ENCODE assay signal across 9 mouse cellular contexts in the genomic region with DNA sequence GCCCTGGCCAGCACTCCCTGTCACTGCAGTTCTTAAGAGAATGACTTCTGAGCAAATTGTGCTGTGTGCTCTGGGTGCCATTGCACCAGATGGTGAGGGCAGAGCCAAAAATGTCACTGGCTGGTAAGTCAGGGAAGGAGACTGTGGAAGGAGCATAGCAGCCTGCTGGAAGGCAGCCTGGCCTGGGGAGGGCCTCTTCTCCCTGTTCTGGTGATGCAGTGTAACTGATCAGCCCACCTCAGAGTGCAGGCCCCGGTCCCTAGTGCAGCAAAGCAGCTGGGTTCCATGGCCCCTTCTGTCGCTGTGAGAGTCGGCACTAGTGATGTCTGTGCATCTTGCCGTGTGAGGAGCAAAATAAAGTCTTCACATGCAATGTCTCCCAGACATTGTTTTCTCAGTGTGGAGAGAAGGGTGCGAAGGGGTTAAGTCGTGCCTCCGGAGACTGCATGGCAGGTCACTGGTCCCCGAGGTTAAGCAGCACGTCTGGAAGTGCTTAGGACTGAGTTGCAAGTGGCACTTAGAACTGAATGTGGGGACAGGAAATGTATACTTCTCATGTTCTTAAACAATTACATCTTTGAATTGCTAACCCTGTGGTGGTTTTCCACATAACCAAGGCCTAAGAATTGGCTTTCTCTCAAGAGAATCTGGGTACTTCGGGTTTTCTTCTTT.
DNase-seq lines count a peak whose midpoint lies in the region; ATAC-seq and TF ChIP-seq lines count a peak whose summit lies in the region.
"Had no signal": no experiment of that assay in that cellular context is flagged by ENCODE, and none has a peak within 500 bp of the region (broad histone marks: within the 10 kb centered on the region; RNA-seq: fewer than 3 reads in every experiment).

No protein-coding gene starts in this region.

- peak overlapping the region; percentile 55 for H3K27ac ChIP-seq in lung, embryonic 15.5 days
- 0 out of 2 replicates have a peak overlapping the region, but pooled peaks have one; percentile 13 for H3K27ac ChIP-seq in cortical plate, adult 2 months (ENCODE audit: insufficient read depth, low read length)
- H3K27ac ChIP-seq in midbrain, postnatal 0 days (ENCODE audit: low read depth, low read length): peak overlapping the region; percentile 32; the same call in 1 of the 2 replicates
- H3K27ac ChIP-seq: stomach, embryonic 15.5 days had no signal

- no peaks in the 10 kb centered on the region for H3K27me3 ChIP-seq in lung, embryonic 15.5 days
- no peaks in the 10 kb centered on the region for H3K27me3 ChIP-seq in midbrain, postnatal 0 days (ENCODE audit: insufficient read depth, low read length)
- H3K27me3 ChIP-seq: stomach, embryonic 15.5 days had no signal

- H3K4me1 ChIP-seq in lung, embryonic 15.5 days: peaks cover 38% of the 10 kb centered on the region
- peaks cover 13% of the 10 kb centered on the region for H3K4me1 ChIP-seq in lung, adult 2 months (ENCODE audit: control insufficient read depth, insufficient read depth, low read length)
- H3K4me1 ChIP-seq in cortical plate, adult 2 months (ENCODE audit: control insufficient read depth, insufficient read depth, low read length): peaks cover 13% of the 10 kb centered on the region; the same call in 1 of the 2 replicates
- peaks cover 3% of the 10 kb centered on the region; the same call in 1 of the 2 replicates for H3K4me1 ChIP-seq in midbrain, postnatal 0 days (ENCODE audit: insufficient read depth, low read length)

- no peak for TF ChIP-seq POLR2A in lung, adult 2 months (IDR thresholded peaks at IDR 0.05; ENCODE audit: borderline replicate concordance, extremely low read depth, low read depth, low read length)
- TF ChIP-seq POLR2A in cortical plate, adult 2 months (IDR thresholded peaks at IDR 0.05; ENCODE audit: extremely low read depth, insufficient read depth, low read length): no peak

- TF ChIP-seq CTCF in lung, adult 2 months (IDR thresholded peaks at IDR 0.05; ENCODE audit: insufficient read depth, low read length): no peak
- no peak for TF ChIP-seq CTCF in cortical plate, adult 2 months (IDR thresholded peaks at IDR 0.05; ENCODE audit: extremely low read depth, insufficient read depth, low read length)
- TF ChIP-seq CTCF in midbrain, postnatal 0 days (IDR thresholded peaks at IDR 0.05): no peak

- WGBS in lung, embryonic 15.5 days: 31% methylated on average over 10 of the region's 10 CpGs
- 42% methylated on average over 10 of the region's 10 CpGs for WGBS in lung, adult 2 months
- WGBS in midbrain, postnatal 0 days: 31% methylated on average over 10 of the region's 10 CpGs

- no peak overlapping the region for H3K4me2 ChIP-seq in lung, embryonic 15.5 days
- H3K4me2 ChIP-seq in midbrain, postnatal 0 days (ENCODE audit: low read depth, low read length, poor library complexity, severe bottlenecking): no peak overlapping the region
- H3K4me2 ChIP-seq: stomach, embryonic 15.5 days had no signal

- no peaks in the 10 kb centered on the region for H3K36me3 ChIP-seq in lung, embryonic 15.5 days
- H3K36me3 ChIP-seq in midbrain, postnatal 0 days (ENCODE audit: insufficient read depth, low read length): no peaks in the 10 kb centered on the region
- H3K36me3 ChIP-seq: stomach, embryonic 15.5 days had no signal

- no peak overlapping the region for H3K4me3 ChIP-seq in lung, embryonic 15.5 days
- no peak overlapping the region for H3K4me3 ChIP-seq in lung, adult 2 months (replicated peaks; ENCODE audit: extremely low read depth, low read depth, low read length)
- no peak overlapping the region for H3K4me3 ChIP-seq in cortical plate, adult 2 months (ENCODE audit: insufficient read depth, low read length)
- H3K4me3 ChIP-seq in midbrain, postnatal 0 days (ENCODE audit: low read depth, low read length): no peak overlapping the region
- H3K4me3 ChIP-seq: stomach, embryonic 15.5 days had no signal

- DNase-seq in lung, adult 2 months: no peak
- DNase-seq in forelimb bud, embryonic 11.5 days (ENCODE audit: low read depth, low spot score): peak; percentile 71
- peak; percentile 71 for DNase-seq in midbrain, postnatal 0 days (ENCODE audit: low spot score)
- no peak for DNase-seq in urinary bladder, postnatal 36 days (ENCODE audit: low spot score in 2 of 2)
- DNase-seq in gastrocnemius, postnatal 25 days: no peak
- no peak for DNase-seq in MN1 (ENCODE audit: low spot score)

- H3K9me3 ChIP-seq in lung, embryonic 15.5 days: no peaks in the 10 kb centered on the region
- no peaks in the 10 kb centered on the region for H3K9me3 ChIP-seq in midbrain, postnatal 0 days (ENCODE audit: low read length)
- H3K9me3 ChIP-seq: stomach, embryonic 15.5 days had no signal

- no peak overlapping the region for H3K9ac ChIP-seq in lung, embryonic 15.5 days
- no peak overlapping the region for H3K9ac ChIP-seq in midbrain, postnatal 0 days (replicated peaks; ENCODE audit: low read length, poor library complexity, severe bottlenecking)
- H3K9ac ChIP-seq: stomach, embryonic 15.5 days had no signal

- no peak for ATAC-seq in lung, embryonic 15.5 days (ENCODE audit: borderline replicate concordance, extremely low read depth, low FRiP score, low TSS enrichment)
- ATAC-seq in midbrain, postnatal 0 days (ENCODE audit: low FRiP score): peak; percentile 53; the same call in 1 of the 2 replicates

Comparison
In these comparisons a context has a peak if more than half of its experiments do, and no peak if none do; other contexts are left out.
1. DNase-seq: peak in forelimb bud, embryonic 11.5 days (single experiment) and midbrain, postnatal 0 days (single experiment); none in lung, adult 2 months (single experiment), urinary bladder, postnatal 36 days (0 of 2), gastrocnemius, postnatal 25 days (single experiment) and MN1 (single experiment).
2. Peak in every context shown above with its lines, with median percentiles within 50 percentile points of each other: H3K27ac ChIP-seq.